Mouse (Mus musculus) heart, embryonic 16.5 days (tissue): ENCODE results near the gene Wwc1. TPM values are rescaled to one million over a fixed set of nuclear protein-coding genes. Genes with fewer than 3 reads are reported as not detected.
A peak's percentile ranks its signal among the peaks of the same experiment; 100 is the strongest.
"Not testable (repeated sequence)": the region's sequence is repeated elsewhere in the genome, so short reads cannot be mapped to it uniquely, and the experiment has no call there.

ENCODE experiments used
- ATAC-seq: fragments of 200-750 bp; cut with Nextera tagmentation; replicated peaks from 2 replicates; pipeline ENCODE4 v1.8.0; 2017; ENCODE audit warnings: moderate number of reproducible peaks; ENCODE audit not compliant: insufficient read depth, low FRiP score; ENCODE audit errors: extremely low read depth
- H3K27ac ChIP-seq: fragments of 300-500 bp; sonication (generic); 2 replicates; pipeline ENCODE4 v1.5.1; 2014; ENCODE audit warnings: mild to moderate bottlenecking, low read length, control low read depth, moderate library complexity
- H3K27me3 ChIP-seq: fragments of 300-500 bp; sonication (generic); 2 replicates; pipeline ENCODE4 v1.6.1; 2014; ENCODE audit warnings: low read length, mixed read lengths; ENCODE audit not compliant: control insufficient read depth, insufficient read depth
- H3K36me3 ChIP-seq: fragments of 300-500 bp; sonication (generic); 2 replicates; pipeline ENCODE4 v1.6.1; 2014; ENCODE audit not compliant: control insufficient read depth, insufficient read depth
- H3K4me1 ChIP-seq: fragments of 300-500 bp; sonication (generic); 2 replicates; pipeline ENCODE4 v1.6.1; 2014; ENCODE audit warnings: low read length, mixed read lengths; ENCODE audit not compliant: control insufficient read depth, insufficient read depth
- H3K4me2 ChIP-seq: fragments of 300-500 bp; sonication (generic); 2 replicates; pipeline ENCODE4 v1.6.1; 2014; ENCODE audit warnings: low read depth, mild to moderate bottlenecking, control low read depth, low read length
- H3K4me3 ChIP-seq: fragments of 300-500 bp; sonication (generic); 2 replicates; pipeline ENCODE4 v1.5.1; 2014; ENCODE audit warnings: mild to moderate bottlenecking, control low read depth, low read length
- H3K9ac ChIP-seq: fragments of 300-500 bp; sonication (generic); 2 replicates; pipeline ENCODE4 v1.6.1; 2014; ENCODE audit warnings: low read length, control low read depth
- H3K9me3 ChIP-seq: fragments of 300-500 bp; sonication (generic); replicated peaks from 2 replicates; pipeline ENCODE4 v1.6.1; 2016; ENCODE audit warnings: low read length; ENCODE audit not compliant: control insufficient read depth
- WGBS: fragments of 180-500 bp; shearing (Covaris S2); extraction: QIAGEN DNeasy Blood & Tissue Kit; methylation state at CpG from one replicate; pipeline ENCODE4 v1.1.7; 2014; 5-methylcytosine and 5-hydroxymethylcytosine counted together
- polyA plus RNA-seq: library from polyadenylated mRNA; unstranded; fragments of >200 nt; fragmentation: Nextera tagmentation; extraction: Ambion mirVana; gene quantifications from 2 replicates; pipeline ENCODE4 v1.2.1, GENCODE M21; 2015

Gene Wwc1
- polyA plus RNA-seq, 1 experiment from 2014 or later, result 0.77 TPM

DNA sequence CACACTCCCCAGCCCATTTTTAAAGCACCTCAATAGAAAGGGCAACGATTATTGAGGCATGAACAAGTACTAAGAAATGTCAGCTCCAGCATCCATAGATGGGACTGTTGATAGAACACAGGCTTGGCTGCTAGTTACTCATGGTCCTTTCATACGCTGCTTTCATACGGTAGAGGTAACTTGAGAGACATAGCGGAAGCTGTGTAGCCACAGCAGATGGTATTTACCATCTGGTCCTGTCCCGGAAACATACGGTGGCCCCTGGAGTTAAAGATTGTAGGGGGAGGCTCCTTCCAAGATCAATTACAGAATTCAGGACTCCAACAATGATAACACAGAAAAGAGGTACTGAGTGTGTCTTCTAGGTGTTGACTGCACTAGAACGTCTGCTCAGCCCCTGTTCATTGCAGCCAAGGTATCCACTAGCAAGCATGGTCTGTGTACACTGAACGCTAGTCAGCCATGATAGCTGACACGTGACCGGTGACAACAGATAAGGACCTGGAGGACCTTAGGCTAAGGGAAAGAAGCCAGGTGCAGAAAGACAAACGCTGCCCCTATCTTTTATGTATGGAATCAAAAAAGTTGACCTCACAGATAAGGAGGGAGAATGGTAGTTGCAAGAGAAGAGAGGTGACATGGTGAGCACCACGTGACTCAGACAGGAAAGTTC is 122.8 kb downstream of the Wwc1 start:
- Histone ChIP-seq H3K4me2 (no peak overlapping the region), H3K27me3 (no peaks in the 10 kb centered on the region), H3K27ac (no peak overlapping the region), H3K9me3 (no peaks in the 10 kb centered on the region), H3K9ac (no peak overlapping the region), H3K4me3 (no peak overlapping the region), H3K4me1 (no peaks in the 10 kb centered on the region), H3K36me3 (no peaks in the 10 kb centered on the region)
- ATAC-seq, result no peak
- WGBS, result 61% methylated on average over 12 of the region's 12 CpGs

GRCm38 (mm10) chr11:35856359-35857040 is 123.8 kb downstream of the Wwc1 start:
- H3K36me3 ChIP-seq, result no peaks in the 10 kb centered on the region
- ATAC-seq, result 0 out of 2 replicates have a peak, but pooled peaks have one; percentile 23

DNA sequence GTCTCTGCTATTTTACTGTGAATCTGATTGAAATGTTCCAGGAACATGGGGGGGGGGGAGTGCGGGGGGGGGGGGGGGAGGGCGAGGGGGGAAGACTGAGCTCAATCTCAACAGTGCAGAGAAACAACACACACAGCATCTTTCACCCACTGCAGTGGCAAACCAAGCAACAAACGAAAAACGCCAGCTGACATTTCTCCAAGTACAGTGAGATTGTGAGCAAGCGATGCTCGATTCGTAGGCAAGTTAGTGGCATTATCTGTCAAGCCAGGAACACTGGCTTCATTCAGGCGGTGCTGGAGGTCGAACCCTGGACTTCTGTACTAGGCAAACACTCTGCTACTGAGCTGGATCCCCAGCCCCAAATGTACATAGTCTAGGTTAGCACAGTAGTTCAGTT is 124.8 kb downstream of the Wwc1 start:
- WGBS, result 69% methylated on average over 7 of the region's 9 CpGs
- no peak overlapping the region for H3K4me3 ChIP-seq
- no peaks in the 10 kb centered on the region for H3K4me1 ChIP-seq
- H3K27me3 ChIP-seq, result no peaks in the 10 kb centered on the region
- ATAC-seq, result no peak
- no peaks in the 10 kb centered on the region for H3K9me3 ChIP-seq
- H3K9ac ChIP-seq, result no peak overlapping the region
- no peak overlapping the region for H3K27ac ChIP-seq
- no peaks in the 10 kb centered on the region for H3K36me3 ChIP-seq
- no peak overlapping the region for H3K4me2 ChIP-seq

More at GRCm38 (mm10) chr11:35856359-35857040, 123.8 kb downstream of the Wwc1 start:
- H3K4me1 ChIP-seq, result no peaks in the 10 kb centered on the region
- H3K9ac ChIP-seq, result no peak overlapping the region
- H3K9me3 ChIP-seq, result no peaks in the 10 kb centered on the region
- WGBS, result 64% methylated on average over 11 of the region's 11 CpGs
- no peak overlapping the region for H3K27ac ChIP-seq
- H3K4me2 ChIP-seq, result no peak overlapping the region
- H3K4me3 ChIP-seq, result no peak overlapping the region
- no peaks in the 10 kb centered on the region for H3K27me3 ChIP-seq

DNA sequence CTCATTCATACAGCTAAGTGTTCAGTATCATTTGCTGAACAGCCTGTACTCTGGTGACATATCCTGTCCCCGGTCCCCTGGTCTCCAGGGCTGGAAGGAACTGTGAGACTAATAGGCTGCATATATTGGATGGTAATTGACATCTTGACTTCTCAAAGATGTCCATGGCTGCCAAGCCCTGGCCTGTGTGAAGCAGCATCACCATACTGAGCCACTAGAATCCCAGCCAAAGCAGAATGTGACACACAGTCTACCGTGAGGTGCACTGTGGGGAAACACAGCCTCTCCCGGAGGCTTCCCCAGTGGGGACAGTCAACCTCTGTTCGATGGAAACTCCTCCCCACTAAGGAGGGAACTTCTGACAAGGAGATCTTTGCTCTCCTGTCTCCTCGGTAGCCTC is 125.4 kb downstream of the Wwc1 start:
- H3K4me1 ChIP-seq, result no peaks in the 10 kb centered on the region
- ATAC-seq, result no peak
- H3K9ac ChIP-seq, result no peak overlapping the region
- WGBS, result 78% methylated on average over 5 of the region's 5 CpGs
- no peaks in the 10 kb centered on the region for H3K36me3 ChIP-seq
- H3K4me2 ChIP-seq, result no peak overlapping the region
- no peaks in the 10 kb centered on the region for H3K9me3 ChIP-seq
- H3K27me3 ChIP-seq, result no peaks in the 10 kb centered on the region
- H3K4me3 ChIP-seq, result no peak overlapping the region
- H3K27ac ChIP-seq, result no peak overlapping the region

DNA sequence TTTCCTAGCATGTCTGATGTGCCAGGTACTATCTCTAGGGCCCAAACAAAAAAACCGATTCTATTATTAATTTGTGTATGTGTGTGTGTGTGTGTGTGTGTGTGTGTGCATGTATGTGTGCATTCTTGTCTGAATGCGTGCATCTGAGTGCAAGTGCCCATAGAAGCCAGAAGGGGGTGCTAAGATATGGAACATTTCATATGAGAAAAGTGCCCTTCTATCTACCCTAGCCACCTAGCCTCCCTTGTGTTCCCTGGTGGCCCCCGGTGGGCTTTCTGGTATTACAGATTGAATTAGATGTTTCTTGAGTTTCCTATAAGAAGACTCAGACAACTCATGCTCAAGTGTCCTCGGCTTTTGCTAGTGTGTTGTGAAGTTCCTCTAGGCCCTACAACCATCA is 126.7 kb downstream of the Wwc1 start:
- no peak overlapping the region for H3K27ac ChIP-seq
- WGBS, result 91% methylated on average over 4 of the region's 4 CpGs
- no peak overlapping the region for H3K9ac ChIP-seq
- H3K4me3 ChIP-seq, result no peak overlapping the region
- H3K4me1 ChIP-seq, result no peaks in the 10 kb centered on the region
- H3K9me3 ChIP-seq, result no peaks in the 10 kb centered on the region
- H3K4me2 ChIP-seq, result no peak overlapping the region
- H3K36me3 ChIP-seq, result no peaks in the 10 kb centered on the region
- no peaks in the 10 kb centered on the region for H3K27me3 ChIP-seq
- ATAC-seq, result no peak

- 57% methylated on average over 4 of the region's 4 CpGs for WGBS
- ATAC-seq, result no peak
- H3K9ac ChIP-seq, result no peak overlapping the region
- no peaks in the 10 kb centered on the region for H3K27me3 ChIP-seq
- no peak overlapping the region for H3K4me2 ChIP-seq
- H3K36me3 ChIP-seq, result no peaks in the 10 kb centered on the region
- no peak overlapping the region for H3K27ac ChIP-seq
- H3K4me1 ChIP-seq, result no peaks in the 10 kb centered on the region
- H3K4me3 ChIP-seq, result no peak overlapping the region
- no peaks in the 10 kb centered on the region for H3K9me3 ChIP-seq
These were observed 127.6 kb downstream of the Wwc1 start for GRCm38 (mm10) chr11:35852731-35853130.

- Histone ChIP-seq H3K4me2 (no peak overlapping the region), H3K27me3 (no peaks in the 10 kb centered on the region), H3K4me1 (no peaks in the 10 kb centered on the region), H3K36me3 (no peaks in the 10 kb centered on the region), H3K9ac (no peak overlapping the region), H3K4me3 (no peak overlapping the region), H3K9me3 (no peaks in the 10 kb centered on the region), H3K27ac (no peak overlapping the region)
- 81% methylated on average over 9 of the region's 9 CpGs for WGBS
- no peak for ATAC-seq
These were observed 136.0 kb downstream of the Wwc1 start for GRCm38 (mm10) chr11:35844299-35844698.

DNA sequence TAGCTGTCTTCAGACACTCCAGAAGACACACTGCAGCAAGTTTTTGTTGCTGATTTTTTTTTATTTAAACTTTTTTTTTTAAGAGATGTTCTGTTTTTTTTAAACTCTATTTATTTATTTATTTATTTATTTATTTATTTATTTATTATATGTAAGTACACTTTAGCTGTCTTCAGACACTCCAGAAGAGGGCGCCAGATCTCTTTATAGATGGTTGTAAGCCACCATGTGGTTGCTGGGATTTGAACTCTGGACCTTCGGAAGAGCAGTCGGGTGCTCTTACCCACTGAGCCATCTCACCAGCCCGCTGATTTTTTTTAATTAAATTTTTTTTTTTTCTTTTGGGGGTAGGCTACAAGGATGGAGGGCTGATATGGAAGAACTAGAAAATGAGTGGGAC is 137.8 kb downstream of the Wwc1 start:
- ATAC-seq, H3K4me3 ChIP-seq, H3K27ac ChIP-seq, H3K27me3 ChIP-seq, H3K4me2 ChIP-seq, H3K4me1 ChIP-seq, H3K36me3 ChIP-seq, H3K9ac ChIP-seq, H3K9me3 ChIP-seq: not testable (repeated sequence)
- 75% methylated on average over 4 of the region's 4 CpGs for WGBS

- Histone ChIP-seq H3K9ac (no peak overlapping the region), H3K4me2 (no peak overlapping the region), H3K4me3 (no peak overlapping the region), H3K4me1 (peaks cover 6% of the 10 kb centered on the region), H3K36me3 (no peaks in the 10 kb centered on the region), H3K9me3 (no peaks in the 10 kb centered on the region), H3K27ac (no peak overlapping the region), H3K27me3 (no peaks in the 10 kb centered on the region)
- WGBS, result 81% methylated on average over 21 of the region's 21 CpGs
- no peak for ATAC-seq
These were observed 138.5 kb downstream of the Wwc1 start for GRCm38 (mm10) chr11:35841738-35842325.
